Mouse (Mus musculus): ENCODE measurements around the gene Terb2. TPM values are rescaled to one million over a fixed set of nuclear protein-coding genes. Genes with fewer than 3 reads are reported as not detected.
"Not testable (repeated sequence)": the region's sequence is repeated elsewhere in the genome, so short reads cannot be mapped to it uniquely, and the experiment has no call there.

The Terb2 gene
- polyA plus RNA-seq, 1 experiment from 2014 or later: not detected

DNA sequence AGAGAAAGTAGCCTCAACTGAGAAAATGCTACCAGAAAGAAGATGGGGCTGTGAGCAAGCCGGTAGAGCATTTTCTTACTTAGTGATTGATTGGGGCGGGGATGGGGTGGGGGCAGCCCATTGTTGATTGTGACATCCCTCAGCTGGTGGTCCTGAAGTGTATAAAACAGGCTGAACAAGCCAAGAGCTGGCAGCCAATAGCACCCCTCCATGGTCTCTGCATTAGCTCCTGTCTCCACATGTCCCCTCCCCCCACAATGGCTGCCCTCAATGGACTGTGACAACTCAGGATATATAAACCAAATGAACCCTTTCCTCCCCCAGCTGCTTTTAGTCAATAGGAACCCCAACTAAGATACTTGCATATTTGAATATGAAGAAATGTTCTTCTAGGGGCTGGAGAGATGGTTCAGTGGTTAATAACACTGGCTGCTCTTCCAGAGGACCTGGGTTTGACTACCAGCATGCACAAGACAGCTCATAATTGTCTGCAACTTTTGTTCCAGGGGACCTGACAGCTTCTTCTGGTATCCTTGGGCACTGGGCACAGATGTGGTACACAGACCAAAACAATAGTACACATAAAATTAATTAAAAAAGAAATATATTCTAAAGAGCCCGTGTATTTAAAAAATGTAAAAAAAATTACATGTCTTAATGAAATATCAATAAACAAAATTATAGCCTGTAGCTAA lies 24.6 kb downstream of the Terb2 start:
- no peak overlapping the region for H3K27ac ChIP-seq
- DNase-seq: no peak
- H3K36me3 ChIP-seq: no peaks in the 10 kb centered on the region
- H3K4me1 ChIP-seq (replicated peaks): no peaks in the 10 kb centered on the region; the same call in 1 of the 2 replicates
- H3K4me3 ChIP-seq (replicated peaks): no peak overlapping the region
- H3K4me2 ChIP-seq: no peak overlapping the region
- no peaks in the 10 kb centered on the region for H3K9me3 ChIP-seq (replicated peaks)
- no peaks in the 10 kb centered on the region for H3K27me3 ChIP-seq
- no peak overlapping the region for H3K9ac ChIP-seq
- no peak for ATAC-seq (ENCODE audit: low read depth)
- 72% methylated on average over 3 of the region's 3 CpGs for WGBS (ENCODE audit: insufficient replicate concordance)

DNA sequence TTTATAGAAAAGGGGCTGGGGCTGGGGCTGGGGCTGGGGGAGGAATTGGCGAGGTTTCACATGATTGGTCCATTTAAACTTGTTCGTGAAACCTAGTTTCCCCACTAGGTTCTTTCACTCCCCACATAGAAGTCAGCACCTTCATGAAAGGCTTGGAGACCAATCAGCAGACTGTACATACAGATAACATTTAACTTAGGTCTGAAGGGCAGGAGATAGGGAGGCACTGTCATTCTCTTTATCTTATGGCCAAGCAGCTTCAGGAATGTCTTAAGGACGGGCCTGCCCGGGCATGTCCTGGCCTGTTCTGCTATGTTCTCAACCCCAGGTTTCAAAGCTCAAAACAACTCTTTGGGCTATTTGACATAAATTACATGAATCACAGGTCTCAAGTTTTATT lies 31.0 kb downstream of the Terb2 start:
- not testable (repeated sequence) for H3K9ac ChIP-seq; DNase-seq; H3K4me2 ChIP-seq; H3K4me3 ChIP-seq (replicated peaks); H3K36me3 ChIP-seq; H3K27me3 ChIP-seq; H3K9me3 ChIP-seq (replicated peaks)
- peak; percentile 89 for ATAC-seq (ENCODE audit: low read depth)
- H3K27ac ChIP-seq: peak overlapping the region; percentile 45
- H3K4me1 ChIP-seq (replicated peaks): peaks cover 36% of the 10 kb centered on the region
- WGBS (ENCODE audit: insufficient replicate concordance): 36% methylated on average over 4 of the region's 4 CpGs

DNA sequence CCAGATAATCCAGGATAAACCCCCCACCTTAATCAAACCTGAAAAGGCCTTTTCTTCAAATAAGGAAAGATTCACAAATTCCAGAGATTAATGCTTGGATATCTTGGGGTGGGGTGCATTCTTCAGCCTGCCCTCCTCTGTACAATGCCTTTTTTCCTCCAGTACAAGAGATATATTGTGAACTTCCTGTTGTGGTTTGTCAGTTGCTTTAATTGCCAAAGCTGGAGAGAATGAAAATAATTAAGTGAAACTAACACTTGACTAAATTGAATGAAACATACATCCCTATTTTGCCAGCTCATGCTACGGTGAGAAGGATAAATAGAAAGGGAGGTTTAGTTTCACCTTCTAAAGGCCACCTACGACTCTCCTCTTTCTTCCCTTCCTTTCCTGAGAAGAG lies 32.2 kb downstream of the Terb2 start:
- no peak overlapping the region for H3K9ac ChIP-seq

DNA sequence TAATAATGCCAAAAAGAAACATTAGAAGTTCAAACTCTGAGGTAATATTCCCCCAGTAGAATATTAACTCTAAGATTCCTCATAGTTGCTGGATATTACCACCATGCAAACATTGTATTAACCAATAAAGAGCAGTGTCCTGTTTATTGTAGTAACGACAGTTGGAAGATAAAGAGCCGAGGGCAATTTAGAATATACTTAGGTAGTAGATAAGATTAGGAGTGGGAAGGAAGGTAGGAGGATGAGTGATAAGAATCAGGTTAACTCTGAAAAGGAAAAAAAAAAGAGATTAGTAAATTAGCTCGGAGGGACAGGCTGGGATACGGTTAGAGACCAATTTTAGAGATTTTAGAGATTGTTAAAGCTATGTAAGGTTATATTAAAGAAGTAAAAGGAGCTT lies 35.3 kb downstream of the Terb2 start:
- DNase-seq: no peak
- Histone ChIP-seq H3K27ac (no peak overlapping the region), H3K27me3 (no peaks in the 10 kb centered on the region), H3K4me1 (replicated peaks) (peaks cover 63% of the 10 kb centered on the region), H3K4me2 (no peak overlapping the region), H3K9me3 (replicated peaks) (no peaks in the 10 kb centered on the region; the same call in 1 of the 2 replicates), H3K4me3 (replicated peaks) (no peak overlapping the region), H3K36me3 (no peaks in the 10 kb centered on the region), H3K9ac (no peak overlapping the region)
- ATAC-seq (ENCODE audit: low read depth): no peak
- 14% methylated on average over 4 of the region's 4 CpGs for WGBS (ENCODE audit: insufficient replicate concordance)

More for the DNA sequence above, 32.2 kb downstream of the Terb2 start:
- Histone ChIP-seq H3K27ac (peak overlapping the region; percentile 43; the same call in 1 of the 2 replicates), H3K4me3 (replicated peaks) (no peak overlapping the region), H3K27me3 (no peaks in the 10 kb centered on the region), H3K4me1 (replicated peaks) (peaks cover 47% of the 10 kb centered on the region), H3K9me3 (replicated peaks) (no peaks in the 10 kb centered on the region; the same call in 1 of the 2 replicates), H3K36me3 (no peaks in the 10 kb centered on the region), H3K4me2 (no peak overlapping the region)
- ATAC-seq (ENCODE audit: low read depth): no peak
- 55% methylated on average over 2 of the region's 2 CpGs for WGBS (ENCODE audit: insufficient replicate concordance)
- DNase-seq: no peak

DNA sequence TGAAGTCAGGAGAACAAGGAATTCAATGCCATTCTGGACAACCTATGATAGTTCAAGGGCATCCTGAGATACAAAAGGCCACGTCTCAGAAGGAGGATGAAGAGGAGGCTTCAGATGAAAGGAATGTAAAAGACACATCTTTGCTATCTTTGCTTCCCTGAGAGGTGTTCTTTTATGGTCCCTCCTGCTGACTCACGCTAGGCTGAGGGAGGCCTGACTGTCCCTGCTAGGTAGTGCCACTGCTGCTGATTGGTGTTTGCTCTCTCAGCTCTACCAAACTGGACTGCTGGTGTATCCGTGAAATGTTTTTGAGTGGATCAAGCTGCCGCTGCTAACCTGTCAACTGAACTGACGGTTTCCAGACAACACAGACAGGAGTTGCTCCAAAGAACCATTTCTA lies 35.7 kb downstream of the Terb2 start:
- ATAC-seq (ENCODE audit: low read depth) (peak; percentile 44; the same call in 1 of the 2 replicates), DNase-seq (no peak)
- Histone ChIP-seq H3K4me2 (no peak overlapping the region), H3K27me3 (no peaks in the 10 kb centered on the region), H3K4me3 (replicated peaks) (no peak overlapping the region), H3K36me3 (no peaks in the 10 kb centered on the region), H3K9me3 (replicated peaks) (no peaks in the 10 kb centered on the region; the same call in 1 of the 2 replicates), H3K9ac (no peak overlapping the region), H3K4me1 (replicated peaks) (peaks cover 63% of the 10 kb centered on the region), H3K27ac (no peak overlapping the region)
- 36% methylated on average over 5 of the region's 5 CpGs for WGBS (ENCODE audit: insufficient replicate concordance)

DNA sequence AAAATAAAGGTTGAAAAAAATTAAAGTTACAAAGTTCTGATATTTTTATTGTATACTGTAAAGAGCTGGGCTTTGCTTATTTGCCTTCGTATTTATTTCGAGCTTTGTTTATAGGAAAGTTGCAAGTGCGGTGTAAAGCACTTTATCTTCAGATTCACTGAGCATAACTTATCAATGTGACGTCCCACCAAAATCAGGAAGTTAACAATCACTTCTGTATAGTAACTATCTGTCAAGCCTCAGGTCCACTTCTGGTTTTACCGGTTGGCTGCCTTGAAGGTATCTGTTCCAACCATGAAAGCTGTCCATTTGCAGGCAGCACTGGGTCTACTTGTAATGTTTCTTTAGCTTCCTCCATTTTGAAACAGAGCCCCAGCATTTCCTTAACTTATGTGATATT lies 36.2 kb downstream of the Terb2 start:
- H3K9me3 ChIP-seq (replicated peaks): no peaks in the 10 kb centered on the region; the same call in 1 of the 2 replicates
- H3K4me3 ChIP-seq (replicated peaks): no peak overlapping the region
- no peak overlapping the region for H3K27ac ChIP-seq
- no peak overlapping the region for H3K9ac ChIP-seq
- WGBS (ENCODE audit: insufficient replicate concordance): 46% methylated on average over 5 of the region's 5 CpGs
- no peak overlapping the region for H3K4me2 ChIP-seq
- H3K36me3 ChIP-seq: no peaks in the 10 kb centered on the region
- ATAC-seq (ENCODE audit: low read depth) (no peak), DNase-seq (no peak)
- no peaks in the 10 kb centered on the region for H3K27me3 ChIP-seq
- peaks cover 63% of the 10 kb centered on the region for H3K4me1 ChIP-seq (replicated peaks)

DNA sequence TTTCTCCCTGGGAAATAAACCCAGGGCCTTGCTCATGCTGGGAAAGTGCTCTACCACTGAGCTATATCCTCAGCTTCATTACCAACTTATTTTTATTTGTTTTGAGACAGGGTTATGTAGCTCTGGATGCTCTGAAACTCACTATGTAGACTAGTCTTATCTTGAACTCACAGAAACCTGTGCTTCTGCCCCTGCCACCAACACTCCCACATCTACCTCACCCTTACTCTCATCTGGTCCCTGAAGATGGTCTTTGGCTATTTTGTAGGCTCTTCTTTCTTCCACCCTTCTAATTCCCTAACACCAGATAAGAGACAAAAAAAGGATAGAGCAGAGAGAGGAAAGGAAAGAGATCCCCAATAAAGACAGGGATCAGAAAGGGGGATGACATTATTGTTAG lies 37.6 kb downstream of the Terb2 start:
- Histone ChIP-seq H3K9ac (no peak overlapping the region), H3K4me1 (replicated peaks) (peaks cover 59% of the 10 kb centered on the region), H3K4me2 (no peak overlapping the region), H3K27ac (no peak overlapping the region), H3K4me3 (replicated peaks) (no peak overlapping the region), H3K9me3 (replicated peaks) (no peaks in the 10 kb centered on the region; the same call in 1 of the 2 replicates), H3K36me3 (no peaks in the 10 kb centered on the region), H3K27me3 (no peaks in the 10 kb centered on the region)
- ATAC-seq (ENCODE audit: low read depth) (peak; percentile 72), DNase-seq (no peak)

DNA sequence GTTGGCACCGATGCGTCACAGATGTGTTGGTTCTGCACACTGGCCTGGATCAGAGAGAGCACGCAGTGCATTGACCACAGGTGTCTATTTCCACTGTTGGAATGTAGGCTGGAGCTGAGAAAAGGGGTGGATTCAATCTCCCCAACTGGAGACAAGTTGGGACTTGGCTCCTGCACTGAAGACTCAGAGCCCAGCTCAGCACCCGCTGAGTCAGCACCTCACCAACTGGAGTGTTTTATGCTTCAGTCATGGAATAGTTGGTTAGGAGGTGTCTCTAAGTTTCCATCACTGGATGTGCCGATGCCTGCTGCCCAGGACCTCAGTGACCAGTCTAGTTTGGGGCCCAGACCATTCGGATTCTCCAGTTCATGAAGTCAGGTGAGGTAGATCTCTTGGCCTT lies 44.3 kb downstream of the Terb2 start:
- H3K4me2 ChIP-seq: no peak overlapping the region
- no peak for ATAC-seq (ENCODE audit: low read depth)
- no peak overlapping the region for H3K9ac ChIP-seq
- H3K4me3 ChIP-seq (replicated peaks): no peak overlapping the region
- H3K36me3 ChIP-seq: no peaks in the 10 kb centered on the region
- H3K4me1 ChIP-seq (replicated peaks): peaks cover 48% of the 10 kb centered on the region
- no peaks in the 10 kb centered on the region for H3K27me3 ChIP-seq
- no peaks in the 10 kb centered on the region for H3K9me3 ChIP-seq (replicated peaks)
- H3K27ac ChIP-seq: peak overlapping the region; percentile 26; the same call in 1 of the 2 replicates
- no peak for DNase-seq
- WGBS (ENCODE audit: insufficient replicate concordance): 82% methylated on average over 6 of the region's 6 CpGs

DNA sequence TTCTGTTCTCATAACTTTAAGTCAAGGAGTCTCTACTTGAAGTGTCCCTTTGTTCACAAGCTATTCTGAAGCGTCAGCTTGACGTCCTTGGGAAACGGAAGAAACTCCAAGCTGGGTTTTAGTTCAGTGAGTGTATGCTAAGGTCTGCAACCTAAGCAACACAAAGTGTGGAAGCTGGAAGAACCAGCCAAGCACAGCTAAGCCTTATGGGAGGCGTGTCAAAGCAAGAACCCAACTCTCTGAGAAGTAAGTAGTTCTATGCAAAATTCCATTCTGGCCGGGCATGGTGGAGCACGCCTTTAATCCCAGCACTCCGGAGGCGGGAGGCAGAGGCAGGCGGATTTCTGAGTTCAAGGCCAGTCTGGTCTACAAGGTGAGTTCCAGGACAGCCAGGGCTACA lies 45.5 kb downstream of the Terb2 start:
- H3K4me3 ChIP-seq (replicated peaks): no peak overlapping the region
- 82% methylated on average over 9 of the region's 9 CpGs for WGBS (ENCODE audit: insufficient replicate concordance)
- H3K36me3 ChIP-seq: no peaks in the 10 kb centered on the region
- H3K9me3 ChIP-seq (replicated peaks): no peaks in the 10 kb centered on the region
- H3K27me3 ChIP-seq: no peaks in the 10 kb centered on the region
- ATAC-seq (ENCODE audit: low read depth) (no peak), DNase-seq (no peak)
- H3K9ac ChIP-seq: no peak overlapping the region
- H3K4me1 ChIP-seq (replicated peaks): peaks cover 55% of the 10 kb centered on the region
- no peak overlapping the region for H3K27ac ChIP-seq
- H3K4me2 ChIP-seq: no peak overlapping the region

DNA sequence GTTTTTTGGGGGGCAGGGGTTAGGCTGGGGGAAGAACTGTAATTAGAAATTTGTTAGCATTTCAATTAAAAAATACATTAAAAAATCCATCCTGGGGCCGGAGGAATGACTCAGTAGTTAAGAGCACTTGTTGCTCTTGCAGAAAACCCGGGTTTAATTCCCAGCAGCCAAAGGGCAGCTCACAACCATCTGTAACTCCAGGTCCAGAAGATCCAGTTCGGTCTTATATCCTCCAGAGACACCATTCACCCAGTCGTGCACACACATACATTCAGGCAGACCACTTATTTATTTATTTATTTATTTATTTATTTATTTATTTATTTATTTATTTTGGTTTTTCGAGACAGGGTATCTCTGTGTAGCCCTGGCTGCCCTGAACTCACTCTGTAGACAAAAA lies 47.3 kb downstream of the Terb2 start:
- no peak overlapping the region for H3K9ac ChIP-seq
- H3K4me3 ChIP-seq (replicated peaks): 0 out of 2 replicates have a peak overlapping the region, but pooled peaks have one; percentile 76
- peaks cover 56% of the 10 kb centered on the region for H3K4me1 ChIP-seq (replicated peaks)
- no peaks in the 10 kb centered on the region for H3K27me3 ChIP-seq
- no peaks in the 10 kb centered on the region for H3K36me3 ChIP-seq
- no peak overlapping the region for H3K27ac ChIP-seq
- DNase-seq (no peak), ATAC-seq (ENCODE audit: low read depth) (no peak)
- peak overlapping the region; percentile 86; the same call in 1 of the 2 replicates for H3K4me2 ChIP-seq
- H3K9me3 ChIP-seq (replicated peaks): no peaks in the 10 kb centered on the region
- WGBS (ENCODE audit: insufficient replicate concordance): 48% methylated on average over 5 of the region's 5 CpGs

DNA sequence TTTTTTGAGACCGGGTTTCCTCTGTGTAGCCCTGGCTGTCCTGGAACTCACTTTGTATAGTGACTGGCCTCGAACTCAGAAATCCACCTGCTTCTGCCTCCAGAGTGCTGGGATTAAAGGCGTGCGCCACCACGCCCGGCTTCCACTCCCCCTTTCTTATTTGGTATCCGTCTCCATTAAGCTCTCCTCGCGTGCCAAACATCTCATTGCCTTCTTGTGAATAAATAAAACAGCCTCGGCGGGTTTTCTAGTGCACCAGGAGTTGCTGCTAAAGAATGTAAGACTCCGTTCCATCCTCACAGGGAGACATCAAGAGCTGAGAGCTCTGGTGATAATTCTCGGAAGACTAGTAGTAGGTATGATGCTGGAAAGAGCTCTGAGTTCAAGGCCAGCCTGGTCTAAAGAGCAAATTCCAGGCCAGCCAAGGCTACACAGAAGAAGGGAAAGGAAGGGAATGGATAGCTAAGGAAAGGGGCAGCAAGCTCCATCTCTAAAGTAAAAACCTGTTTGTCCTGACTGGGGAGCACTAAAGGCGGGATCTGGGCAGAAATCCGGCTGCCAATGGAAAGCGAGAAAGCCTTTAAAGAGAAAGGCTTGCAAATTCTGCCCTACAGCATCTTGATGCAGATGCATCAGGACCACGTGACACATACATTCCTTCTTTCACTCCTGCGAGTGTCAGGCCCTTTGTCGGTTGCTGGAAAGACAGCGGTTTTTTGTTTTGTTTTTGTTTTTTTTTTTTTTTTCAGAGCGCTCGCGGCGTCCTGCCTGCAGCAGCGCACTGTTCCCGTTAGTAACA lies 47.9 kb downstream of the Terb2 start:
- Histone ChIP-seq H3K9ac (peak overlapping the region; percentile 85), H3K4me2 (peak overlapping the region; percentile 86), H3K27ac (peak overlapping the region; percentile 90), H3K27me3 (no peaks in the 10 kb centered on the region), H3K9me3 (replicated peaks) (no peaks in the 10 kb centered on the region), H3K4me3 (replicated peaks) (peak overlapping the region; percentile 76), H3K36me3 (no peaks in the 10 kb centered on the region), H3K4me1 (replicated peaks) (peaks cover 61% of the 10 kb centered on the region)
- ATAC-seq (ENCODE audit: low read depth) (peak; percentile 3; the same call in 1 of the 2 replicates), DNase-seq (peak; percentile 59)
- 10% methylated on average over 26 of the region's 26 CpGs for WGBS (ENCODE audit: insufficient replicate concordance)
